Mouse (Mus musculus): ENCODE data around the gene 1110008L16Rik. TPM values are rescaled to one million over a fixed set of nuclear protein-coding genes. Genes with fewer than 3 reads are reported as not detected.
"Not testable (repeated sequence)": the region's sequence is repeated elsewhere in the genome, so short reads cannot be mapped to it uniquely, and the experiment has no call there.

Gene 1110008L16Rik
- polyA plus RNA-seq, 1 experiment = 5.8 TPM

GRCm38 (mm10) chr12:55315192-55315591, 15.8 kb downstream of the 1110008L16Rik start:
- H3K4me3 ChIP-seq (ENCODE audit: control insufficient read depth, low read depth, low read length) = no peak overlapping the region
- H3K4me1 ChIP-seq (ENCODE audit: control insufficient read depth, insufficient read depth, low read length) = peaks cover 10% of the 10 kb centered on the region
- H3K36me3 ChIP-seq (ENCODE audit: control insufficient read depth, insufficient read depth, low read length) = no peaks in the 10 kb centered on the region
- no peak overlapping the region for H3K27ac ChIP-seq (ENCODE audit: control insufficient read depth, insufficient read depth, low read depth, low read length)
- H3K27me3 ChIP-seq (ENCODE audit: control insufficient read depth, insufficient read depth, low read length) = no peaks in the 10 kb centered on the region
- no peak for TF ChIP-seq POLR2A (IDR thresholded peaks at IDR 0.05; ENCODE audit: control insufficient read depth, low read depth, low read length)
- no peak for TF ChIP-seq CTCF (IDR thresholded peaks at IDR 0.05; ENCODE audit: control insufficient read depth, insufficient read depth, insufficient replicate concordance, low read depth, low read length)

GRCm38 (mm10) chr12:55321642-55322291, 22.4 kb downstream of the 1110008L16Rik start:
- peaks cover 3% of the 10 kb centered on the region; the same call in 1 of the 2 replicates for H3K4me1 ChIP-seq (ENCODE audit: control insufficient read depth, insufficient read depth, low read length)
- no peak overlapping the region; the same call in 1 of the 2 replicates for H3K4me3 ChIP-seq (ENCODE audit: control insufficient read depth, low read depth, low read length)
- TF ChIP-seq POLR2A (IDR thresholded peaks at IDR 0.05; ENCODE audit: control insufficient read depth, low read depth, low read length) = no peak
- TF ChIP-seq CTCF (IDR thresholded peaks at IDR 0.05; ENCODE audit: control insufficient read depth, insufficient read depth, insufficient replicate concordance, low read depth, low read length) = no peak
- peak overlapping the region; percentile 67; the same call in 1 of the 2 replicates for H3K27ac ChIP-seq (ENCODE audit: control insufficient read depth, insufficient read depth, low read depth, low read length)
- no peaks in the 10 kb centered on the region for H3K27me3 ChIP-seq (ENCODE audit: control insufficient read depth, insufficient read depth, low read length)
- H3K36me3 ChIP-seq (ENCODE audit: control insufficient read depth, insufficient read depth, low read length) = no peaks in the 10 kb centered on the region

- Histone ChIP-seq H3K27ac (ENCODE audit: control insufficient read depth, insufficient read depth, low read depth, low read length) (no peak overlapping the region), H3K4me3 (ENCODE audit: control insufficient read depth, low read depth, low read length) (no peak overlapping the region), H3K27me3 (ENCODE audit: control insufficient read depth, insufficient read depth, low read length) (no peaks in the 10 kb centered on the region), H3K36me3 (ENCODE audit: control insufficient read depth, insufficient read depth, low read length) (no peaks in the 10 kb centered on the region), H3K4me1 (ENCODE audit: control insufficient read depth, insufficient read depth, low read length) (peaks cover 3% of the 10 kb centered on the region; the same call in 1 of the 2 replicates)
- TF ChIP-seq CTCF (IDR thresholded peaks at IDR 0.05; ENCODE audit: control insufficient read depth, insufficient read depth, insufficient replicate concordance, low read depth, low read length) = no peak
- TF ChIP-seq POLR2A (IDR thresholded peaks at IDR 0.05; ENCODE audit: control insufficient read depth, low read depth, low read length) = no peak
Measured at GRCm38 (mm10) chr12:55325702-55326101, 26.3 kb downstream of the 1110008L16Rik start.

GRCm38 (mm10) chr12:55328784-55329183, 29.4 kb downstream of the 1110008L16Rik start:
- Histone ChIP-seq H3K4me1 (ENCODE audit: control insufficient read depth, insufficient read depth, low read length) (no peaks in the 10 kb centered on the region), H3K27ac (ENCODE audit: control insufficient read depth, insufficient read depth, low read depth, low read length) (no peak overlapping the region), H3K36me3 (ENCODE audit: control insufficient read depth, insufficient read depth, low read length) (no peaks in the 10 kb centered on the region), H3K4me3 (ENCODE audit: control insufficient read depth, low read depth, low read length) (no peak overlapping the region), H3K27me3 (ENCODE audit: control insufficient read depth, insufficient read depth, low read length) (no peaks in the 10 kb centered on the region)
- TF ChIP-seq POLR2A (IDR thresholded peaks at IDR 0.05; ENCODE audit: control insufficient read depth, low read depth, low read length) (no peak), CTCF (IDR thresholded peaks at IDR 0.05; ENCODE audit: control insufficient read depth, insufficient read depth, insufficient replicate concordance, low read depth, low read length) (no peak)

- H3K27ac ChIP-seq (ENCODE audit: control insufficient read depth, insufficient read depth, low read depth, low read length) = no peak overlapping the region
- no peaks in the 10 kb centered on the region for H3K4me1 ChIP-seq (ENCODE audit: control insufficient read depth, insufficient read depth, low read length)
Measured at GRCm38 (mm10) chr12:55329351-55329750, 30.0 kb downstream of the 1110008L16Rik start.

GRCm38 (mm10) chr12:55333662-55334061, 34.3 kb downstream of the 1110008L16Rik start:
- H3K4me1 ChIP-seq (ENCODE audit: control insufficient read depth, insufficient read depth, low read length) = no peaks in the 10 kb centered on the region
- no peaks in the 10 kb centered on the region for H3K27me3 ChIP-seq (ENCODE audit: control insufficient read depth, insufficient read depth, low read length)
- H3K36me3 ChIP-seq (ENCODE audit: control insufficient read depth, insufficient read depth, low read length) = no peaks in the 10 kb centered on the region
- no peak overlapping the region for H3K4me3 ChIP-seq (ENCODE audit: control insufficient read depth, low read depth, low read length)
- no peak for TF ChIP-seq POLR2A (IDR thresholded peaks at IDR 0.05; ENCODE audit: control insufficient read depth, low read depth, low read length)
- no peak for TF ChIP-seq CTCF (IDR thresholded peaks at IDR 0.05; ENCODE audit: control insufficient read depth, insufficient read depth, insufficient replicate concordance, low read depth, low read length)
- H3K27ac ChIP-seq (ENCODE audit: control insufficient read depth, insufficient read depth, low read depth, low read length) = no peak overlapping the region

More at GRCm38 (mm10) chr12:55329351-55329750, 30.0 kb downstream of the 1110008L16Rik start:
- H3K27me3 ChIP-seq (ENCODE audit: control insufficient read depth, insufficient read depth, low read length) = no peaks in the 10 kb centered on the region
- no peak overlapping the region for H3K4me3 ChIP-seq (ENCODE audit: control insufficient read depth, low read depth, low read length)
- TF ChIP-seq POLR2A (IDR thresholded peaks at IDR 0.05; ENCODE audit: control insufficient read depth, low read depth, low read length) (no peak), CTCF (IDR thresholded peaks at IDR 0.05; ENCODE audit: control insufficient read depth, insufficient read depth, insufficient replicate concordance, low read depth, low read length) (no peak)
- no peaks in the 10 kb centered on the region for H3K36me3 ChIP-seq (ENCODE audit: control insufficient read depth, insufficient read depth, low read length)

- H3K27me3 ChIP-seq (ENCODE audit: control insufficient read depth, insufficient read depth, low read length); H3K4me3 ChIP-seq (ENCODE audit: control insufficient read depth, low read depth, low read length); H3K36me3 ChIP-seq (ENCODE audit: control insufficient read depth, insufficient read depth, low read length); H3K4me1 ChIP-seq (ENCODE audit: control insufficient read depth, insufficient read depth, low read length); H3K27ac ChIP-seq (ENCODE audit: control insufficient read depth, insufficient read depth, low read depth, low read length): not testable (repeated sequence)
Measured at GRCm38 (mm10) chr12:55338490-55338889, 39.1 kb downstream of the 1110008L16Rik start.

GRCm38 (mm10) chr12:55343045-55343444, 43.7 kb downstream of the 1110008L16Rik start:
- H3K27ac ChIP-seq (ENCODE audit: control insufficient read depth, insufficient read depth, low read depth, low read length); H3K4me1 ChIP-seq (ENCODE audit: control insufficient read depth, insufficient read depth, low read length); H3K27me3 ChIP-seq (ENCODE audit: control insufficient read depth, insufficient read depth, low read length); H3K36me3 ChIP-seq (ENCODE audit: control insufficient read depth, insufficient read depth, low read length); H3K4me3 ChIP-seq (ENCODE audit: control insufficient read depth, low read depth, low read length): not testable (repeated sequence)
